In genomic region chr12:62631888-62632490, GRCm38 (mm10) we compare ENCODE assay signal across 18 mouse cellular contexts.
A peak's percentile ranks its signal among the peaks of the same experiment; 100 is the strongest.
DNase-seq lines count a peak whose midpoint lies in the region; ATAC-seq and TF ChIP-seq lines count a peak whose summit lies in the region.
"Had no signal": no experiment of that assay in that cellular context is flagged by ENCODE, and none has a peak within 500 bp of the region (broad histone marks: within the 10 kb centered on the region; RNA-seq: fewer than 3 reads in every experiment).

No protein-coding gene starts in this region.

- H3K9ac ChIP-seq in forebrain, postnatal 0 days, result no peak overlapping the region
- no peak overlapping the region for H3K9ac ChIP-seq in midbrain, postnatal 0 days (replicated peaks; ENCODE audit: low read length, poor library complexity, severe bottlenecking)
- no peak overlapping the region for H3K9ac ChIP-seq in midbrain, embryonic 13.5 days (replicated peaks)
- no peak overlapping the region for H3K9ac ChIP-seq in stomach, embryonic 16.5 days (ENCODE audit: low read length)
- H3K9ac ChIP-seq in kidney, embryonic 14.5 days (ENCODE audit: low read depth, low read length), result no peak overlapping the region
- H3K9ac ChIP-seq in heart, embryonic 11.5 days (ENCODE audit: low read depth, low read length), result no peak overlapping the region
- H3K9ac ChIP-seq: embryonic facial prominence, embryonic 13.5 days; forebrain, embryonic 12.5 days; liver, embryonic 14.5 days had no signal

- no peak overlapping the region for H3K4me3 ChIP-seq in forebrain, postnatal 0 days (ENCODE audit: low read depth, low read length)
- no peak overlapping the region for H3K4me3 ChIP-seq in forebrain, embryonic 10.5 days
- H3K4me3 ChIP-seq in midbrain, postnatal 0 days (ENCODE audit: low read depth, low read length), result no peak overlapping the region
- no peak overlapping the region for H3K4me3 ChIP-seq in midbrain, embryonic 13.5 days (replicated peaks)
- H3K4me3 ChIP-seq in stomach, embryonic 16.5 days (replicated peaks; ENCODE audit: low read length), result no peak overlapping the region
- H3K4me3 ChIP-seq in kidney, embryonic 14.5 days (ENCODE audit: low read length), result no peak overlapping the region
- H3K4me3 ChIP-seq in heart, embryonic 11.5 days (ENCODE audit: low read depth, low read length), result no peak overlapping the region
- H3K4me3 ChIP-seq: embryonic facial prominence, embryonic 13.5 days; forebrain, embryonic 12.5 days; myocyte had no signal

- no peak for TF ChIP-seq CTCF in forebrain, postnatal 0 days (IDR thresholded peaks at IDR 0.05; ENCODE audit: low read depth)
- TF ChIP-seq CTCF in midbrain, postnatal 0 days (IDR thresholded peaks at IDR 0.05), result no peak

- DNase-seq in forebrain, postnatal 0 days, result no peak
- DNase-seq in forebrain, embryonic 10.5 days (ENCODE audit: extremely low spot score, low spot score), result no peak
- DNase-seq in midbrain, postnatal 0 days (ENCODE audit: low spot score), result peak; percentile 55
- DNase-seq in cerebellum, postnatal 10 days, result peak; percentile 48 to 69
- DNase-seq: B cell, adult 2 months; right cerebral cortex, adult 18-20 months had no signal

- H3K9me3 ChIP-seq in forebrain, postnatal 0 days (ENCODE audit: low read length), result no peaks in the 10 kb centered on the region
- no peaks in the 10 kb centered on the region for H3K9me3 ChIP-seq in forebrain, embryonic 10.5 days
- no peaks in the 10 kb centered on the region for H3K9me3 ChIP-seq in midbrain, postnatal 0 days (ENCODE audit: low read length)
- no peaks in the 10 kb centered on the region for H3K9me3 ChIP-seq in midbrain, embryonic 13.5 days
- H3K9me3 ChIP-seq in stomach, embryonic 16.5 days (replicated peaks; ENCODE audit: control insufficient read depth, low read length), result no peaks in the 10 kb centered on the region
- H3K9me3 ChIP-seq in kidney, embryonic 14.5 days (ENCODE audit: control insufficient read depth, low read length), result no peaks in the 10 kb centered on the region
- H3K9me3 ChIP-seq in heart, embryonic 11.5 days (replicated peaks; ENCODE audit: control insufficient read depth, low read length), result no peaks in the 10 kb centered on the region
- H3K9me3 ChIP-seq: embryonic facial prominence, embryonic 13.5 days; forebrain, embryonic 12.5 days had no signal

- 47% methylated on average over 4 of the region's 4 CpGs for WGBS in forebrain, postnatal 0 days
- WGBS in forebrain, embryonic 10.5 days, result 82% methylated on average over 4 of the region's 4 CpGs
- WGBS in midbrain, postnatal 0 days, result 63% methylated on average over 4 of the region's 4 CpGs
- WGBS in midbrain, embryonic 13.5 days, result 78% methylated on average over 4 of the region's 4 CpGs
- WGBS in stomach, embryonic 16.5 days, result 66% methylated on average over 4 of the region's 4 CpGs
- whole genome bisulfite sequencing in kidney, embryonic 14.5 days, result 70% methylated on average over 4 of the region's 4 CpGs
- 66% methylated on average over 4 of the region's 4 CpGs for WGBS in heart, embryonic 11.5 days (ENCODE audit: insufficient replicate concordance)

- H3K36me3 ChIP-seq in forebrain, postnatal 0 days (ENCODE audit: insufficient read depth), result no peaks in the 10 kb centered on the region
- no peaks in the 10 kb centered on the region for H3K36me3 ChIP-seq in forebrain, embryonic 10.5 days (replicated peaks)
- no peaks in the 10 kb centered on the region for H3K36me3 ChIP-seq in midbrain, postnatal 0 days (ENCODE audit: insufficient read depth, low read length)
- H3K36me3 ChIP-seq in midbrain, embryonic 13.5 days, result no peaks in the 10 kb centered on the region
- no peaks in the 10 kb centered on the region for H3K36me3 ChIP-seq in stomach, embryonic 16.5 days (ENCODE audit: control insufficient read depth, insufficient read depth, low read length)
- H3K36me3 ChIP-seq in kidney, embryonic 14.5 days (ENCODE audit: control insufficient read depth, insufficient read depth, low read length), result no peaks in the 10 kb centered on the region
- H3K36me3 ChIP-seq in heart, embryonic 11.5 days (ENCODE audit: control insufficient read depth, insufficient read depth, low read length), result no peaks in the 10 kb centered on the region
- H3K36me3 ChIP-seq: embryonic facial prominence, embryonic 13.5 days; forebrain, embryonic 12.5 days had no signal

- H3K4me2 ChIP-seq in forebrain, postnatal 0 days (ENCODE audit: low read depth), result no peak overlapping the region
- no peak overlapping the region for H3K4me2 ChIP-seq in midbrain, postnatal 0 days (ENCODE audit: low read depth, low read length, poor library complexity, severe bottlenecking)
- no peak overlapping the region for H3K4me2 ChIP-seq in midbrain, embryonic 13.5 days (replicated peaks)
- H3K4me2 ChIP-seq in stomach, embryonic 16.5 days (ENCODE audit: low read depth, low read length), result no peak overlapping the region
- no peak overlapping the region for H3K4me2 ChIP-seq in kidney, embryonic 14.5 days (replicated peaks; ENCODE audit: low read depth, low read length)
- no peak overlapping the region for H3K4me2 ChIP-seq in heart, embryonic 11.5 days
- H3K4me2 ChIP-seq: embryonic facial prominence, embryonic 13.5 days; forebrain, embryonic 12.5 days had no signal

- H3K27ac ChIP-seq in forebrain, postnatal 0 days (ENCODE audit: low read depth, low read length), result no peak overlapping the region
- H3K27ac ChIP-seq in forebrain, embryonic 10.5 days, result no peak overlapping the region
- no peak overlapping the region for H3K27ac ChIP-seq in midbrain, postnatal 0 days (ENCODE audit: low read depth, low read length)
- no peak overlapping the region for H3K27ac ChIP-seq in midbrain, embryonic 13.5 days
- no peak overlapping the region for H3K27ac ChIP-seq in stomach, embryonic 16.5 days (ENCODE audit: low read length)
- no peak overlapping the region for H3K27ac ChIP-seq in kidney, embryonic 14.5 days (ENCODE audit: low read depth, low read length)
- H3K27ac ChIP-seq in heart, embryonic 11.5 days (ENCODE audit: low read depth, low read length), result no peak overlapping the region
- H3K27ac ChIP-seq: embryonic facial prominence, embryonic 13.5 days; forebrain, embryonic 12.5 days; kidney, postnatal 0 days; liver, embryonic 14.5 days had no signal

- ATAC-seq in forebrain, postnatal 0 days, result peak; percentile 27; the same call in 1 of the 2 replicates
- ATAC-seq in midbrain, postnatal 0 days (ENCODE audit: low FRiP score), result peak; percentile 31; the same call in 1 of the 2 replicates
- ATAC-seq in midbrain, embryonic 13.5 days, result no peak
- peak; percentile 40; the same call in 1 of the 2 replicates for ATAC-seq in stomach, embryonic 16.5 days (ENCODE audit: insufficient read depth, low FRiP score)
- no peak for ATAC-seq in kidney, embryonic 14.5 days (ENCODE audit: low FRiP score, low TSS enrichment)
- ATAC-seq in heart, embryonic 11.5 days (replicated peaks; ENCODE audit: insufficient number of reproducible peaks, low FRiP score, low TSS enrichment), result no peak
- ATAC-seq: inflammation-experienced regulatory T-cells, adult 6 months; lung, postnatal 0 days; Patski had no signal

- no peaks in the 10 kb centered on the region for H3K4me1 ChIP-seq in forebrain, postnatal 0 days (ENCODE audit: insufficient read depth)
- no peaks in the 10 kb centered on the region for H3K4me1 ChIP-seq in forebrain, embryonic 10.5 days
- no peaks in the 10 kb centered on the region for H3K4me1 ChIP-seq in midbrain, postnatal 0 days (ENCODE audit: insufficient read depth, low read length)
- H3K4me1 ChIP-seq in midbrain, embryonic 13.5 days (replicated peaks), result no peaks in the 10 kb centered on the region
- H3K4me1 ChIP-seq in stomach, embryonic 16.5 days (ENCODE audit: control insufficient read depth, insufficient read depth, low read length), result no peaks in the 10 kb centered on the region
- H3K4me1 ChIP-seq in kidney, embryonic 14.5 days (ENCODE audit: control insufficient read depth, insufficient read depth, low read length), result no peaks in the 10 kb centered on the region
- no peaks in the 10 kb centered on the region for H3K4me1 ChIP-seq in heart, embryonic 11.5 days (ENCODE audit: control insufficient read depth, insufficient read depth, low read length)
- H3K4me1 ChIP-seq: embryonic facial prominence, embryonic 13.5 days; forebrain, embryonic 12.5 days had no signal

- no peaks in the 10 kb centered on the region for H3K27me3 ChIP-seq in forebrain, postnatal 0 days (ENCODE audit: insufficient read depth, low read length)
- H3K27me3 ChIP-seq in forebrain, embryonic 10.5 days (ENCODE audit: poor library complexity, severe bottlenecking), result no peaks in the 10 kb centered on the region
- H3K27me3 ChIP-seq in midbrain, postnatal 0 days (ENCODE audit: insufficient read depth, low read length), result no peaks in the 10 kb centered on the region
- no peaks in the 10 kb centered on the region for H3K27me3 ChIP-seq in midbrain, embryonic 13.5 days
- no peaks in the 10 kb centered on the region for H3K27me3 ChIP-seq in stomach, embryonic 16.5 days (ENCODE audit: control insufficient read depth, insufficient read depth, low read length)
- no peaks in the 10 kb centered on the region for H3K27me3 ChIP-seq in kidney, embryonic 14.5 days (ENCODE audit: control insufficient read depth, insufficient read depth, low read length)
- H3K27me3 ChIP-seq in heart, embryonic 11.5 days (ENCODE audit: control insufficient read depth, insufficient read depth, low read length), result no peaks in the 10 kb centered on the region
- H3K27me3 ChIP-seq: embryonic facial prominence, embryonic 13.5 days; forebrain, embryonic 12.5 days; Patski had no signal

Comparison
In these comparisons a context has a peak if more than half of its experiments do, and no peak if none do; other contexts are left out.
1. ATAC-seq: peak in forebrain, postnatal 0 days (single experiment), midbrain, postnatal 0 days (single experiment) and stomach, embryonic 16.5 days (single experiment); none in midbrain, embryonic 13.5 days (single experiment), kidney, embryonic 14.5 days (single experiment) and heart, embryonic 11.5 days (single experiment).
2. DNase-seq: peak in midbrain, postnatal 0 days (single experiment) and cerebellum, postnatal 10 days (2 of 2); none in forebrain, postnatal 0 days (single experiment) and forebrain, embryonic 10.5 days (single experiment).